Mouse (Mus musculus): Measurements from ENCODE around the gene Spint2.

DNA sequence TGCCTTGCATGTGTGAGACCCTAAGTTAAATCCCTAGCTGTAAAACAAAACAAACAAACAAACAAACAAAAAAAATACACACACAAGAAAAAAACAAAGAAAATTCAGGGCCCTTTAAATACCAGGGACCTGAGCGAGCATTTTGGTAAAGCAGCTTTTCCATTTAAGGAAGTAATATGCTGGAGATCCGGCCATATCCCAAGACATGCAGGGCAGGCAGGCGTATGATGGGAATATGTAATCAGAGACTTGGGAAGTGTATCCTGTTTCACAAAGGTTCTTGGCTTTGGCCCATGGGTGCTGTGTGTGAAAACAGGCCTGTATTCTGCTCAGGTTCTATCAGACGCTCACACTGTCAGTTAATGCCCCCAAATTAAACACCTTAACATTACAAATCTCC is 4.2 kb downstream of the Spint2 start:
- TF ChIP-seq CTCF (IDR thresholded peaks at IDR 0.05; ENCODE audit: low read depth), result no peak
- TF ChIP-seq EP300 (IDR thresholded peaks at IDR 0.05; ENCODE audit: low read depth), result no peak
